Mouse (Mus musculus) neural tube, embryonic 14.5 days (tissue): ENCODE data around the gene Krt15. TPM values are rescaled to one million over a fixed set of nuclear protein-coding genes. Genes with fewer than 3 reads are reported as not detected.

Experiments used
- ATAC-seq: fragments of 200-750 bp; cut with Nextera tagmentation; 2 replicates; pipeline ENCODE4 v1.8.0; 2017; ENCODE audit warnings: low read depth, mild to moderate bottlenecking, moderate TSS enrichment, moderate library complexity
- H3K27ac ChIP-seq: fragments of 300-500 bp; sonication (generic); 2 replicates; pipeline ENCODE4 v1.5.1; 2014; ENCODE audit warnings: low read depth, mild to moderate bottlenecking, control low read depth, low read length, moderate library complexity, mixed read lengths
- H3K27me3 ChIP-seq: fragments of 300-500 bp; sonication (generic); 2 replicates; pipeline ENCODE4 v1.6.1; 2014; ENCODE audit warnings: low read length; ENCODE audit not compliant: control insufficient read depth, insufficient read depth
- H3K36me3 ChIP-seq: fragments of 300-500 bp; sonication (generic); 2 replicates; pipeline ENCODE4 v1.6.1; 2014; ENCODE audit warnings: low read length, mixed read lengths; ENCODE audit not compliant: control insufficient read depth, insufficient read depth
- H3K4me1 ChIP-seq: fragments of 300-500 bp; sonication (generic); 2 replicates; pipeline ENCODE4 v1.6.1; 2014; ENCODE audit warnings: low read length; ENCODE audit not compliant: control insufficient read depth, insufficient read depth
- H3K4me2 ChIP-seq: fragments of 300-500 bp; sonication (generic); 2 replicates; pipeline ENCODE4 v1.6.1; 2014; ENCODE audit warnings: mild to moderate bottlenecking, low read depth, low read length, control low read depth
- H3K4me3 ChIP-seq: fragments of 300-500 bp; sonication (generic); 2 replicates; pipeline ENCODE4 v1.5.1; 2014; ENCODE audit warnings: low read depth, low read length, control low read depth, mixed read lengths
- H3K9ac ChIP-seq: fragments of 300-500 bp; sonication (generic); replicated peaks from 2 replicates; pipeline ENCODE4 v1.6.1; 2014; ENCODE audit warnings: low read depth, mild to moderate bottlenecking, control low read depth, low read length, mixed read lengths
- H3K9me3 ChIP-seq: fragments of 300-500 bp; sonication (generic); 2 replicates; pipeline ENCODE4 v1.6.1; 2016; ENCODE audit warnings: low read length; ENCODE audit not compliant: control insufficient read depth
- WGBS: fragments of 180-500 bp; shearing (Covaris S2); extraction: QIAGEN DNeasy Blood & Tissue Kit; methylation state at CpG from one replicate; pipeline ENCODE4 v1.1.7; 2014; 5-methylcytosine and 5-hydroxymethylcytosine counted together
- polyA plus RNA-seq: library from polyadenylated mRNA; unstranded; fragments of >200 nt; fragmentation: Nextera tagmentation; extraction: Ambion mirVana; gene quantifications from 2 replicates; pipeline ENCODE4 v1.2.1, GENCODE M21; 2014

The Krt15 gene
- polyA plus RNA-seq, 1 experiment from 2014 or later: not detected

DNA sequence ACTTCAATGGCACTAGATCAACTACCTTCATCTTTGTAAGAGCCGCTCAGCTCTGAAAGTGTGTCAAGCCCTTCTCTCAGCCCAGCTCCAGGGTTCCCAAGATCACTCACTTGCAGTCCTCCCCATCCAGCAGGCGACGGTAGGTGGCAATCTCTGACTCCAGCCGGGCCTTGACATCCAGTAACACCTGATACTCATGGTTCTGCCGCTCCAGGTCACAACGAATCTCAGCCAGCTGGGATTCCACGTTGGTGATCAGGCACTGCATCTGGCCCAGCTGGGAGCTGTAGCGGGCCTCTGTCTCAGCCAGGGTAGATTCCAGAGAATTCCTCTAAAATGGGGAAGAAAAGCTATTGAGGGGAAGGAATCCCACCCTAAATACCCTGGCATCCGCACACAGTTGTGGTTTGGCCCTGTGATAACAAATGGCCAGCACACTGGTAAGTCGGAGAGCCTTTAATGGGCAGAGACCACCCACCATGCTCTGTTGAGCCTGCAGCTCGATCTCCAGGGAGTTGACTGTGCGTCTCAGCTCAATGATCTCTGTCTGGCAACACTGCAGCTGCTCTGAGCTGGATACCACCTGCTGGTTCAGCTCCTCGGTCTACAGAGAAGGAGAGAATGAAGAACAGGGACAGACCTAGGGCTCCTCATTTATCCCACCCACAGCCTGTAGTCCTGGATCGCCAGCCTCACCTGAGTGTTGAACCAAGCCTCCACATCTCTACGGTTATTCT lies 32.9 kb downstream of the Krt15 start:
- no peak overlapping the region for H3K4me2 ChIP-seq
- no peak for ATAC-seq
- WGBS: 70% methylated on average over 15 of the region's 15 CpGs
- H3K4me3 ChIP-seq: no peak overlapping the region
- no peak overlapping the region for H3K27ac ChIP-seq
- no peaks in the 10 kb centered on the region for H3K36me3 ChIP-seq
- H3K27me3 ChIP-seq: no peaks in the 10 kb centered on the region
- H3K9ac ChIP-seq: no peak overlapping the region
- no peaks in the 10 kb centered on the region for H3K4me1 ChIP-seq
- no peaks in the 10 kb centered on the region for H3K9me3 ChIP-seq

DNA sequence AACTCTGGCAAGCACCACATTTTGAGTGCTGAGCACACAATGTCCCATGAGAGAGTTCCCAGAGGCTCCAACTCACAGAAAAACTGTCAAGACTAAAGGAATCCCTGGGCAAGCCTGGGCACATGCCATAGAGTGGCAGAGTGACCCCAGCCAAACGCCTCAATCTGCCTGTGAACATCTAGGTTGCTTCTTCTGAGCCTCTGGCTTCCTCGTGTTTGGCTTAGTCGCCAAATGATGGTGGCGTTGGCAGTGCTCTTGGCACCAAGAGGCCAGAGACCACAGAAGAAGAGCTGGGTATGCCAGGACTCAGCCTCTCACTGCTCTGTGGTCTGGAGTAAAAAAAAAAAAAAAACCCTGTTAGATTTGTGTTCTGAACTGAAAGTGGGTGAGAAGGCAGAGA lies 35.3 kb downstream of the Krt15 start:
- Histone ChIP-seq H3K9me3 (no peaks in the 10 kb centered on the region), H3K27ac (no peak overlapping the region), H3K9ac (no peak overlapping the region), H3K4me2 (no peak overlapping the region), H3K4me3 (no peak overlapping the region), H3K36me3 (no peaks in the 10 kb centered on the region), H3K4me1 (no peaks in the 10 kb centered on the region), H3K27me3 (no peaks in the 10 kb centered on the region)
- 87% methylated on average over 4 of the region's 4 CpGs for WGBS
- ATAC-seq: no peak

DNA sequence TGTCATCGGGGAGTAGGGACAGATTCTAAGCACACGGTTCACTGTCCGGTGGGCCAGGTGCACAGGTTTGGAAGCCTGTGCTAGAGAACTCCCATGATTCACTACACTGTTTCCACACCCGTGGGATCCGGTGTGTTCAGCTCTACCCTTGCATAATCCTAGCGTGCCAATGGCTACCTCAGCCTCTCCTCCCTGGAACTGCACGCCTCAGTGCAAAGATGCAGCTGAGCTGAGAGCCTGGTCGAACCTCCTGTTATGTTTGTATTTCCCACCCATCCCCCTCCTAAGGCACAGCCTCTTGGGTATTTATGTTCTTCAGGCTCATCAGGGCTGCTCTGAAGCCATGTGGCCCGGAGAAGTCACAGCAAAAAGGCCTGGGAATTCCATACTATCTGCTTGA lies 37.9 kb downstream of the Krt15 start:
- H3K27me3 ChIP-seq: no peaks in the 10 kb centered on the region
- H3K9ac ChIP-seq: no peak overlapping the region
- ATAC-seq: no peak
- no peak overlapping the region for H3K27ac ChIP-seq
- no peaks in the 10 kb centered on the region for H3K4me1 ChIP-seq
- no peak overlapping the region for H3K4me2 ChIP-seq
- no peak overlapping the region for H3K4me3 ChIP-seq
- no peaks in the 10 kb centered on the region for H3K9me3 ChIP-seq
- 79% methylated on average over 9 of the region's 9 CpGs for WGBS
- no peaks in the 10 kb centered on the region for H3K36me3 ChIP-seq

DNA sequence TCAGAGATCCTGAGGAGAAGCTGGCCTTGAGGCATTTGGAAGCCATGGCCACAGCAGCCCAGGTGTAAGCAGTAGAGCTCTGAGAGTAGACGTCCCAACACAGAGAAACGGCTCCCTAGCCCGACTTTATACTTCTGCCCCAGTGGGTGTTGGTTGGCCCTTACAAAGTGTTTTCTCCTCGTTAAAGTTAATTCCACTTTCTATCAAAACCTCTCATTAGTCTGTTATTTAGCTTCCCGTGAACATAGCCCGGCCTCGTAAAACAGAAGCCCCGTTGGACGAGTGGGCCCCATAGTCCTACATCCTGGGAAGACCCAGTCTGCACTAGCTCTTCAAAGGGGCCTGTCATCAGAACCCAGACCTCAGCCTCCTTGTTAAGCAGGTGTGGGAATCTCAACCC lies 39.6 kb downstream of the Krt15 start, which contains the start of gene Krt35:
Krt35 (minus strand) TSS at position 101 of the 400 bp plus-strand sequence.
- Histone ChIP-seq H3K4me1 (no peaks in the 10 kb centered on the region), H3K4me2 (no peak within 1 kb of the TSS), H3K4me3 (no peak within 1 kb of the TSS), H3K27ac (no peak within 1 kb of the TSS), H3K27me3 (no peaks in the 10 kb centered on the region), H3K36me3 (no peaks in the 10 kb centered on the region), H3K9me3 (no peaks in the 10 kb centered on the region), H3K9ac (no peak within 1 kb of the TSS)
- ATAC-seq: no peak
- WGBS: 85% methylated on average over 9 of the region's 9 CpGs

DNA sequence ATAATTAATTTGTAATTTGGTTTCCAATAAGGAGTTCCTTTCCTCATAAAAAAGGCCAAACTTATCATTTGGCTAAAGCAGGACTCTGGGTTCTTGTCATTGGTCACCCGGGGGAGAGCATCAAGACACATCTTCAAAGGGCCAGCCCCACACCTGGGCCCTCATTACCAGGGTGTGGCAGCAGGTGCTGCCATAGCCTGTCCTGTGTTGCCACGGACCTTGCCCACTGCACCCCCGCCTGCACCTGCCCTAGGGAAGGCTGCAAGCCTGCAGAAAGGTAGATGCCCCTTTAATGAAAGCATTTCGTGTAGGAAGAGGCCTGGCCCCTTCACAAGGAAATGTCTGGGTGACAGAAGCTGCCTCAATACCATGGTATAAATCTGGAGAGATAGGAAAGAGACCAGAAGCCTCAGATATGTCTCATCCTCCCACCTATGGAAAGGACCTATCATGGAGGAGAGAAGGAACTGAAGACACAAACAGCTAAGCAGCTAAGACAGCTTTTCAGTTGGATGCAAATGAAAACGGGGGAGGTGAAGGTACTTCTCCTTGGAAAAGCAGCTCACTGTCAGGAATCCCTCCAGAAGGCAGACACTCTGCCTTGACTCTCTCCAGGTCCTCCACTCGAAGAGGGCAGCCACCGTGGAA lies 47.2 kb downstream of the Krt15 start:
- Histone ChIP-seq H3K9me3 (no peaks in the 10 kb centered on the region), H3K9ac (no peak overlapping the region), H3K4me1 (no peaks in the 10 kb centered on the region), H3K27ac (no peak overlapping the region), H3K4me3 (no peak overlapping the region), H3K27me3 (no peaks in the 10 kb centered on the region), H3K4me2 (no peak overlapping the region), H3K36me3 (no peaks in the 10 kb centered on the region)
- WGBS: 76% methylated on average over 7 of the region's 7 CpGs
- no peak for ATAC-seq

DNA sequence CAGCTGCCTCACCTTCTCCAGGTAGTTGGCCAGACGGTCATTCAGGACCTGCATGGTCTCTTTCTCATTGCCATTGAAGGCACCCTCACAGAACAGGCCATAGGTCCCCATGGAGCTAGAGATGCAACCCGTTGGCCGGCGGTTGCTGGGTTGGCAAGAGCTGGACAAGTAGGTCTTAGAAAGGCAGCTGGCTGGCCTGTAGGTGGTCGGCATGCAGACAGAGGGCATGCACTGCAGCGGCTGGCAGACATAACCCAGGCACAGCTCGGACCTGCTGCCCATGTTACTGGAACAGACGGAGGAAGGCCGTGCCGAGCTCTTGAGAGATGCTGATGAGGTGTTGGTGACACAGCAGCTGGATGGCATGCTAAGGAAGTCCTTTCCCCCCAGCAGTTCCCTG lies 47.9 kb downstream of the Krt15 start, which contains the start of gene Krt32:
Krt32 (minus strand) TSS at position 366 of the 400 bp plus-strand sequence.
- no peak for ATAC-seq
- H3K4me1 ChIP-seq: no peaks in the 10 kb centered on the region
- WGBS: 94% methylated on average over 10 of the region's 10 CpGs

More for the DNA sequence above, 47.9 kb downstream of the Krt15 start, which contains the start of gene Krt32:
- Histone ChIP-seq H3K27ac (no peak within 1 kb of the TSS), H3K4me2 (no peak within 1 kb of the TSS), H3K9ac (no peak within 1 kb of the TSS), H3K36me3 (no peaks in the 10 kb centered on the region), H3K4me3 (no peak within 1 kb of the TSS), H3K9me3 (no peaks in the 10 kb centered on the region), H3K27me3 (no peaks in the 10 kb centered on the region)

Other genes starting within 250 kb of the Krt15 start
- gene Krtap31-1, start 228.0 kb downstream of the Krt15 start, polyA plus RNA-seq: not detected in 2 replicates
- gene Gm11565, start 221.2 kb downstream of the Krt15 start, polyA plus RNA-seq: not detected in 2 replicates
- not detected in 2 replicates for gene Krtap31-2, start 199.6 kb downstream of the Krt15 start, polyA plus RNA-seq
- gene Krtap9-5, start 187.5 kb downstream of the Krt15 start, polyA plus RNA-seq: not detected in 2 replicates
- not detected in 2 replicates for gene Krtap29-1, start 156.9 kb downstream of the Krt15 start, polyA plus RNA-seq
- gene Krtap16-1, start 149.3 kb downstream of the Krt15 start, polyA plus RNA-seq: 0.24 TPM in 1 of 2 replicates, not detected in the other
- gene Krtap17-1, start 141.9 kb downstream of the Krt15 start, polyA plus RNA-seq: 0.56 and 0.86 TPM in 2 replicates
- not detected in 2 replicates for gene Krt33a, start 119.7 kb downstream of the Krt15 start, polyA plus RNA-seq
- gene Krt33b, start 106.1 kb downstream of the Krt15 start, polyA plus RNA-seq: not detected in 2 replicates
- not detected in 2 replicates for gene Krt34, start 94.4 kb downstream of the Krt15 start, polyA plus RNA-seq
- gene Krt31, start 85.4 kb downstream of the Krt15 start, polyA plus RNA-seq: not detected in 2 replicates
- not detected in 2 replicates for gene Krt32, start 47.7 kb downstream of the Krt15 start, polyA plus RNA-seq
- not detected in 2 replicates for gene Krt35, start 39.7 kb downstream of the Krt15 start, polyA plus RNA-seq
- gene Krt36, start 30.3 kb downstream of the Krt15 start, polyA plus RNA-seq: not detected in 2 replicates
- not detected in 2 replicates for gene Krt13, start 14.4 kb downstream of the Krt15 start, polyA plus RNA-seq
- gene Krt19, start 12.7 kb upstream of the Krt15 start, polyA plus RNA-seq: 0.46 and 0.51 TPM in 2 replicates
- gene Krt9, start 57.3 kb upstream of the Krt15 start, polyA plus RNA-seq: 0.08 TPM in 1 of 2 replicates, not detected in the other
- 0.36 and 0.40 TPM in 2 replicates for gene Krt14, start 71.6 kb upstream of the Krt15 start, polyA plus RNA-seq
- gene Krt16, start 113.0 kb upstream of the Krt15 start, polyA plus RNA-seq: not detected in 2 replicates
- gene Krt17, start 125.1 kb upstream of the Krt15 start, polyA plus RNA-seq: 0.22 TPM in 1 of 2 replicates, not detected in the other
- gene Krt42, start 133.9 kb upstream of the Krt15 start, polyA plus RNA-seq: not detected in 2 replicates
- 1,262 and 1,333 TPM in 2 replicates for gene Eif1, start 184.0 kb upstream of the Krt15 start, polyA plus RNA-seq
- gene Gast, start 198.5 kb upstream of the Krt15 start, polyA plus RNA-seq: not detected in 2 replicates
- 71.6 and 93.7 TPM in 2 replicates for gene Hap1, start 220.2 kb upstream of the Krt15 start, polyA plus RNA-seq